Mouse (Mus musculus): ENCODE measurements at regions not wholly inside any gene's neighbourhood (a gene's known extent, or its start where the extent isn't known, plus 50 kb on each side); places are given as distances from the start of the nearest gene placed in this dataset.
A peak's percentile ranks its signal among the peaks of the same experiment; 100 is the strongest.

DNA sequence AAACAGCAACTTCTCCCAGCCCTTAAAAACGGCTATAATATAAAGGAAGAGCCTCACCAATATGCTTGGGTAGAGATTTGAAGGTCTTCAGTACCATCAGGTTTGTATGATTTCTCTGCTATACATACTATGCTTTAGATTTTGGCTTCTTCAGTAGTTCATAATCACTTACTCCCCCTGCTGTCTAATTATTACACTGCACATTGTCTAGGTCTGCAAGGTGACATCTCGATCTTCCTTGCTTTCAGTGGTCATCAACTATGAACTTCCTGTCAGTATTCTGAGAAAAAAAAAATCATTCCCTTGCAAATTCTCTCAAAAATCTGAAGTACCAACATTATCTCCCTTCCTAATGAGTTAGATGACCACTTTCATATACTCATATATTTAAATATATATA lies 225.4 kb upstream of the Galnt5 start:
- Histone ChIP-seq H3K9me3 (ENCODE audit: control insufficient read depth, low read depth, low read length) (no peaks in the 10 kb centered on the region), H3K36me3 (ENCODE audit: control insufficient read depth, insufficient read depth, low read length) (no peaks in the 10 kb centered on the region), H3K27ac (ENCODE audit: low read length) (no peak overlapping the region), H3K4me2 (replicated peaks; ENCODE audit: low read depth, low read length) (no peak overlapping the region), H3K4me1 (ENCODE audit: control insufficient read depth, insufficient read depth, low read length) (no peaks in the 10 kb centered on the region), H3K4me3 (ENCODE audit: low read depth, low read length) (no peak overlapping the region), H3K27me3 (ENCODE audit: control insufficient read depth, insufficient read depth, low read length) (no peaks in the 10 kb centered on the region), H3K9ac (replicated peaks; ENCODE audit: low read depth, low read length) (no peak overlapping the region)
- 77% methylated on average over 2 of the region's 2 CpGs for WGBS
- no peak for ATAC-seq (ENCODE audit: insufficient number of reproducible peaks, insufficient read depth, low FRiP score, low read depth)

GRCm38 (mm10) chr2:57776154-57776553 lies 221.5 kb upstream of the Galnt5 start:
- no peak overlapping the region for H3K4me2 ChIP-seq (replicated peaks; ENCODE audit: low read depth, low read length)
- no peak overlapping the region for H3K9ac ChIP-seq (replicated peaks; ENCODE audit: low read depth, low read length)
- no peak for ATAC-seq (ENCODE audit: insufficient number of reproducible peaks, insufficient read depth, low FRiP score, low read depth)
- H3K27ac ChIP-seq (ENCODE audit: low read length) = no peak overlapping the region
- no peaks in the 10 kb centered on the region for H3K4me1 ChIP-seq (ENCODE audit: control insufficient read depth, insufficient read depth, low read length)
- no peak overlapping the region for H3K4me3 ChIP-seq (ENCODE audit: low read depth, low read length)
- no peaks in the 10 kb centered on the region for H3K36me3 ChIP-seq (ENCODE audit: control insufficient read depth, insufficient read depth, low read length)
- no peaks in the 10 kb centered on the region for H3K9me3 ChIP-seq (ENCODE audit: control insufficient read depth, low read depth, low read length)
- no peaks in the 10 kb centered on the region for H3K27me3 ChIP-seq (ENCODE audit: control insufficient read depth, insufficient read depth, low read length)
- 90% methylated on average over 5 of the region's 5 CpGs for WGBS

GRCm38 (mm10) chr2:57780836-57781235 lies 216.8 kb upstream of the Galnt5 start:
- Histone ChIP-seq H3K9me3 (ENCODE audit: control insufficient read depth, low read depth, low read length) (no peaks in the 10 kb centered on the region), H3K27ac (ENCODE audit: low read length) (no peak overlapping the region), H3K27me3 (ENCODE audit: control insufficient read depth, insufficient read depth, low read length) (no peaks in the 10 kb centered on the region), H3K9ac (replicated peaks; ENCODE audit: low read depth, low read length) (no peak overlapping the region), H3K36me3 (ENCODE audit: control insufficient read depth, insufficient read depth, low read length) (no peaks in the 10 kb centered on the region), H3K4me1 (ENCODE audit: control insufficient read depth, insufficient read depth, low read length) (no peaks in the 10 kb centered on the region), H3K4me3 (ENCODE audit: low read depth, low read length) (no peak overlapping the region), H3K4me2 (replicated peaks; ENCODE audit: low read depth, low read length) (no peak overlapping the region)
- 100% methylated on average over 1 of the region's 1 CpGs for WGBS
- ATAC-seq (ENCODE audit: insufficient number of reproducible peaks, insufficient read depth, low FRiP score, low read depth) = no peak

DNA sequence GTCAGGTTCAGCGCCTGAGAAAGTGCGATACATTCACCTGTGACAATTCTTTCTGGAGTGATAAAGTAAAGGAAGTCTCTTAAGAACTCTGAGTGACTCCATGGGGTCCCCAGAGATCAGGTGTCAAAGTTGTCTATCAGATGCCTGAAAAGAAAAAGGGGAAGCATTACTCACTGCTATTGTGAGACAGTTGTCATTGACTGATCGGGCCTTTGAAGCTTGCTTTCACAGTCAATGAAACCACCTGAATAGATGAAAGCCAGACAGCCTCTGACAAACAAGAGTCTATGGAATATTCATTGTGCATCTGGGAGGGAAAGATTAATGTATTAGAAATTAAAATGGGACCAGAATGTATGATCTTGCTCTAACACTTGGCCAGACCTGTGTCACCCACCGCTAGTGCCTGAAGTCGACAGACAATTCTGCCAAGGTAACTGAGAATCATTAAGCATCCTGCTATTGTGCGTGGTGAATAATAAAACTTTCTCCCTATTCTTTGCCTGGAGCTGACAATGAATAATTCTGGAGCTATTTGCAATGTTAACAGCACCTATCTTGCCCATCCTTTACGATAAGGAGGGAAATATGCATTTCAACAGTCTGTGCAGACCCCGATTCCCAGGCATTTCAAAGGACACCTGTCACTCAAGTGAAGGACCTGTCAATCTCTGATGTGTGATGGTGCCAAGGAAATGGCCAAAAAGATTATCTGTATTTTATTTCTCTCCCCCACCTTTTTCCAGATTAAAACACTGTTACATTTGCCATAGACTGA lies 204.0 kb upstream of the Galnt5 start:
- 74% methylated on average over 8 of the region's 8 CpGs for WGBS

GRCm38 (mm10) chr2:57799279-57799678 lies 198.4 kb upstream of the Galnt5 start:
- no peak overlapping the region for H3K27ac ChIP-seq (ENCODE audit: low read length)
- no peak overlapping the region for H3K4me2 ChIP-seq (replicated peaks; ENCODE audit: low read depth, low read length)
- H3K4me1 ChIP-seq (ENCODE audit: control insufficient read depth, insufficient read depth, low read length) = no peaks in the 10 kb centered on the region
- ATAC-seq (ENCODE audit: insufficient number of reproducible peaks, insufficient read depth, low FRiP score, low read depth) = peak; percentile 37; the same call in 1 of the 2 replicates
- WGBS = 66% methylated on average over 2 of the region's 2 CpGs
- H3K9me3 ChIP-seq (ENCODE audit: control insufficient read depth, low read depth, low read length) = no peaks in the 10 kb centered on the region
- H3K36me3 ChIP-seq (ENCODE audit: control insufficient read depth, insufficient read depth, low read length) = no peaks in the 10 kb centered on the region
- H3K4me3 ChIP-seq (ENCODE audit: low read depth, low read length) = no peak overlapping the region
- no peaks in the 10 kb centered on the region for H3K27me3 ChIP-seq (ENCODE audit: control insufficient read depth, insufficient read depth, low read length)
- no peak overlapping the region for H3K9ac ChIP-seq (replicated peaks; ENCODE audit: low read depth, low read length)

More for the DNA sequence above, 204.0 kb upstream of the Galnt5 start:
- no peaks in the 10 kb centered on the region for H3K27me3 ChIP-seq (ENCODE audit: control insufficient read depth, insufficient read depth, low read length)
- H3K36me3 ChIP-seq (ENCODE audit: control insufficient read depth, insufficient read depth, low read length) = no peaks in the 10 kb centered on the region
- no peak overlapping the region for H3K4me3 ChIP-seq (ENCODE audit: low read depth, low read length)
- ATAC-seq (ENCODE audit: insufficient number of reproducible peaks, insufficient read depth, low FRiP score, low read depth) = no peak
- no peaks in the 10 kb centered on the region for H3K9me3 ChIP-seq (ENCODE audit: control insufficient read depth, low read depth, low read length)
- H3K9ac ChIP-seq (replicated peaks; ENCODE audit: low read depth, low read length) = no peak overlapping the region
- H3K4me2 ChIP-seq (replicated peaks; ENCODE audit: low read depth, low read length) = no peak overlapping the region
- no peak overlapping the region for H3K27ac ChIP-seq (ENCODE audit: low read length)
- H3K4me1 ChIP-seq (ENCODE audit: control insufficient read depth, insufficient read depth, low read length) = no peaks in the 10 kb centered on the region

- Histone ChIP-seq H3K4me2 (replicated peaks; ENCODE audit: low read depth, low read length) (no peak overlapping the region), H3K9me3 (ENCODE audit: control insufficient read depth, low read depth, low read length) (no peaks in the 10 kb centered on the region), H3K36me3 (ENCODE audit: control insufficient read depth, insufficient read depth, low read length) (no peaks in the 10 kb centered on the region), H3K4me1 (ENCODE audit: control insufficient read depth, insufficient read depth, low read length) (no peaks in the 10 kb centered on the region), H3K4me3 (ENCODE audit: low read depth, low read length) (no peak overlapping the region), H3K27ac (ENCODE audit: low read length) (no peak overlapping the region), H3K27me3 (ENCODE audit: control insufficient read depth, insufficient read depth, low read length) (no peaks in the 10 kb centered on the region), H3K9ac (replicated peaks; ENCODE audit: low read depth, low read length) (no peak overlapping the region)
- WGBS = 81% methylated on average over 1 of the region's 1 CpGs
- ATAC-seq (ENCODE audit: insufficient number of reproducible peaks, insufficient read depth, low FRiP score, low read depth) = no peak
Observed at GRCm38 (mm10) chr2:57807911-57808310, 189.8 kb upstream of the Galnt5 start.

DNA sequence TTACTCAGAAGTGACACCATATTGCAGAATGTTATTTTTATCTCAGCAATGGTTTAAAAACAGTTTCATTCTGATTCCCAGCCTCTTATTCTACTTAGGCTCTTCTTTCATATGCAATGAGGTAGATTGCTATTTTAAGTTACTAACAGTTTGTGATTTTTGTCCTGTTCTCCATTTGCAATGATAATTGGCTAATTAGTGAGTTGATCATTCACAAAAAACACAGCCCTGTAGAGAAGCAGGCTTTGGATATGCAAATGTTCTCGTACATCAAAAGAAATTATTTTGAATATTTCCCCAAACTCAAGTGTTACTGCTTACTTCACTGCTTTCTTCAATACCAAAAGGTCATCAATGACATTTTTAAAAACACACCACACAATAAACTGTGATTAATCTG lies 184.7 kb upstream of the Galnt5 start:
- Histone ChIP-seq H3K36me3 (ENCODE audit: control insufficient read depth, insufficient read depth, low read length) (no peaks in the 10 kb centered on the region), H3K4me3 (ENCODE audit: low read depth, low read length) (no peak overlapping the region), H3K9me3 (ENCODE audit: control insufficient read depth, low read depth, low read length) (no peaks in the 10 kb centered on the region), H3K9ac (replicated peaks; ENCODE audit: low read depth, low read length) (no peak overlapping the region), H3K27me3 (ENCODE audit: control insufficient read depth, insufficient read depth, low read length) (no peaks in the 10 kb centered on the region), H3K27ac (ENCODE audit: low read length) (no peak overlapping the region), H3K4me1 (ENCODE audit: control insufficient read depth, insufficient read depth, low read length) (no peaks in the 10 kb centered on the region), H3K4me2 (replicated peaks; ENCODE audit: low read depth, low read length) (no peak overlapping the region)
- 91% methylated on average over 1 of the region's 1 CpGs for WGBS
- no peak for ATAC-seq (ENCODE audit: insufficient number of reproducible peaks, insufficient read depth, low FRiP score, low read depth)

DNA sequence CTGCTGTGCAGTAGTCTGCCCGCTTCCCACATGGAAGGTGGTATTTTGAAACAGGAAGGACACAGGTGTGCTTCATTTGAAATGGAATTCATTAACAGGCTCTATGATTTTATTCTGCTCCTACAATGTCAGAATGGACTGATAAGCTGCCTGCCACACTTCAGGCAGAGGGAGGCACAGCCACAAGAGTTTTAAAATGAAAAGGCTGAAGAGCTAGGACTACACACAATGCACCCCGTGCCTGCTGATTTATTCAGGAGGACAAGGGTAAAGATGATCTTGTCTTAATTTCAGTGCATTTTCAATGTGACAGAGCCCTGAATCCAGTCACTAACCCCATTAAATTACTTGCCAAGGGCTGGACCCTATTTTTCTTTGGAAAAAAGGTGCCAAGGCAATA lies 177.3 kb upstream of the Galnt5 start:
- Histone ChIP-seq H3K27ac (ENCODE audit: low read length) (no peak overlapping the region), H3K9ac (replicated peaks; ENCODE audit: low read depth, low read length) (no peak overlapping the region), H3K36me3 (ENCODE audit: control insufficient read depth, insufficient read depth, low read length) (no peaks in the 10 kb centered on the region), H3K27me3 (ENCODE audit: control insufficient read depth, insufficient read depth, low read length) (no peaks in the 10 kb centered on the region), H3K4me2 (replicated peaks; ENCODE audit: low read depth, low read length) (no peak overlapping the region), H3K4me1 (ENCODE audit: control insufficient read depth, insufficient read depth, low read length) (no peaks in the 10 kb centered on the region), H3K9me3 (ENCODE audit: control insufficient read depth, low read depth, low read length) (no peaks in the 10 kb centered on the region), H3K4me3 (ENCODE audit: low read depth, low read length) (no peak overlapping the region)
- no peak for ATAC-seq (ENCODE audit: insufficient number of reproducible peaks, insufficient read depth, low FRiP score, low read depth)
- WGBS = 86% methylated on average over 2 of the region's 2 CpGs

DNA sequence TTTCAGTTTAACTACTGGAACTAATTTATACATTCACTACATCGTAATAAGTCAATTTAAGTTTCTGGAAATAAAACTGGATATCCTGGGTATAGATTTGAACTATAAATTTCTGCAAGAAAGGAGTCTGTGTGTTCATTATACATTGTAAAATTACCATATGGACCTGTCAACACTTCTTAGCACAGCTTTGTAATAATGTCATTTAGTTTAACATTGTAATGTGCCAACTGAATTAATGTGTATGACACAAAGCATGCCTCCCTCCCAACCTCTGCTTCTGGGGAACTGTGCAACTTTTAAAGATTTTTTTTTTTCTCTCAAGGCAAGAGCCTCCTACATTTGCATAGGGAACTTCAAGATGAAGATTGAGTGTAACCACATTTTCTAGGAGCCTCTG lies 176.8 kb upstream of the Galnt5 start:
- Histone ChIP-seq H3K4me2 (replicated peaks; ENCODE audit: low read depth, low read length) (no peak overlapping the region), H3K9me3 (ENCODE audit: control insufficient read depth, low read depth, low read length) (no peaks in the 10 kb centered on the region), H3K27ac (ENCODE audit: low read length) (no peak overlapping the region), H3K27me3 (ENCODE audit: control insufficient read depth, insufficient read depth, low read length) (no peaks in the 10 kb centered on the region), H3K9ac (replicated peaks; ENCODE audit: low read depth, low read length) (no peak overlapping the region), H3K36me3 (ENCODE audit: control insufficient read depth, insufficient read depth, low read length) (no peaks in the 10 kb centered on the region), H3K4me3 (ENCODE audit: low read depth, low read length) (no peak overlapping the region), H3K4me1 (ENCODE audit: control insufficient read depth, insufficient read depth, low read length) (no peaks in the 10 kb centered on the region)
- 92% methylated on average over 1 of the region's 1 CpGs for WGBS
- ATAC-seq (ENCODE audit: insufficient number of reproducible peaks, insufficient read depth, low FRiP score, low read depth) = no peak

Data from stomach, embryonic 14.5 days (tissue).